Mouse (Mus musculus) erythroid progenitor cell, adult 5-6 weeks (primary cell): Measurements from ENCODE around the gene Sprn. TPM values are rescaled to one million over a fixed set of nuclear protein-coding genes. Genes with fewer than 3 reads are reported as not detected.
A peak's percentile ranks its signal among the peaks of the same experiment; 100 is the strongest.

Source experiments
- ATAC-seq: replicated peaks from 2 replicates; pipeline ENCODE4 v1.8.0; 2016; ENCODE audit warnings: moderate number of reproducible peaks, mild to moderate bottlenecking, moderate TSS enrichment, inconsistent platforms; ENCODE audit not compliant: poor library complexity, low FRiP score, severe bottlenecking
- total RNA-seq, 2 experiments: library from RNA; stranded (forward) in 1 of 2; stranded (reverse) in 1 of 2; fragments of 150-400 nt in 1 of 2; fragments of 186-747, 209-891 nt in 1 of 2; gene quantifications; 2 replicates each; pipeline versions ENCODE4 v1.2.3 to v1.2.4; 2015 to 2017; ENCODE audit warnings: low replicate concordance in 2 of 2

Sprn gene
- total RNA-seq, 2 experiments from 2014 or later, result not detected

DNA sequence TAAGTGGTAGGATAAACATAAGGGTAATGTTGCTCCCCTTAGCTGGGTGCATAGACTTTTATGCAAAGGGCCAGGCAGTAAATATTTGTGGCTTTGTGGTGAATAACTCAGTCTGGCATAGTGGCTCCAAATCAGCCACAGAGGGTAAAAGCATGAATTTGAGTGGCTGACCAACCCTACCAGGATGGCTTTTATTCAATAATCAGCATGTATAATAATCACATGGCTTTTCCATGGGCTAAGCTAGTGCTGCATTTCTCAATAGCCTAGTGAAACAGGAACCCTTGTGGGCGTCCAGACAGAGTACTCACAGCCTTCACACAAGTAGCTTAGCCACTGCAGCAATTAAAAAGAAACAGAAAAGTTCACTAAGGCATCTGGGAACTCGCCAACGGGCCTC, 42.7 kb downstream of the Sprn start:
- ATAC-seq, result no peak

DNA sequence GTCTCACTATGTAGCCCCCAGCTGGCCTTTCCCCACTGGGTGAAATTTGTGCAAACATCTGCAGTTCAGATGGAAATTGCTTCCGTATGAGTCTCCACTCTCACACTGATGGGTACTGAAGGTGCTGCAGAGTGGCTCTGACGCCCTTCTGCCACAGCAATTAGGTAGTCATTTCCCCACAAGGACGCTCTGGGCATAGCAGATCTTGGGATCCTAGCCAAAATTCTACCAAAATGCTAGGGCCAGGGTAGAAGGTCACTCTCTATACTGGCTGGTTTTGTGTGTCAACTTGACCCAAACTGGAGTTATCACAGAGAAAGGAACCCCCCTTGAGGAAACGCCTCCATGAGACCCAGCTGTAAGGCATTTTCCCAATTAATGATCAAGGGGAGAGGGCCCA, 50.7 kb downstream of the Sprn start:
- ATAC-seq, result no peak

- ATAC-seq, result peak; percentile 81
Observed at GRCm38 (mm10) chr7:140101993-140102860, 52.5 kb downstream of the Sprn start, which contains the start of gene Fuom. TSS of gene Fuom (minus strand) at chr7:140102441.

GRCm38 (mm10) chr7:140101498-140101897, 53.2 kb downstream of the Sprn start:
- ATAC-seq, result no peak

Other genes starting within 250 kb of the Sprn start
- gene Utf1, start 211.1 kb downstream of the Sprn start, total RNA-seq (2015; ENCODE audit: low replicate concordance), result not detected in 2 replicates
- gene Utf1, start 211.1 kb downstream of the Sprn start, total RNA-seq (2017; ENCODE audit: low replicate concordance), result not detected in 2 replicates
- gene 6430531B16Rik, start 176.1 kb downstream of the Sprn start, total RNA-seq (2015; ENCODE audit: low replicate concordance), result not detected in 2 replicates
- not detected in 2 replicates for gene 6430531B16Rik, start 176.1 kb downstream of the Sprn start, total RNA-seq (2017; ENCODE audit: low replicate concordance)
- 9.2 and 9.4 TPM in 2 replicates for gene Adam8, start 162.3 kb downstream of the Sprn start, total RNA-seq (2015; ENCODE audit: low replicate concordance)
- 3.3 and 5.2 TPM in 2 replicates for gene Adam8, start 162.3 kb downstream of the Sprn start, total RNA-seq (2017; ENCODE audit: low replicate concordance)
- 12.6 and 33.1 TPM in 2 replicates for gene Zfp511, start 118.5 kb downstream of the Sprn start, total RNA-seq (2015; ENCODE audit: low replicate concordance)
- gene Zfp511, start 118.5 kb downstream of the Sprn start, total RNA-seq (2017; ENCODE audit: low replicate concordance), result 4.0 and 12.8 TPM in 2 replicates
- gene Tubgcp2, start 118.2 kb downstream of the Sprn start, total RNA-seq (2015; ENCODE audit: low replicate concordance), result 18.0 and 24.1 TPM in 2 replicates
- 26.9 and 48.3 TPM in 2 replicates for gene Tubgcp2, start 118.2 kb downstream of the Sprn start, total RNA-seq (2017; ENCODE audit: low replicate concordance)
- gene Msx3, start 105.8 kb downstream of the Sprn start, total RNA-seq (2015; ENCODE audit: low replicate concordance), result not detected in 2 replicates
- gene Msx3, start 105.8 kb downstream of the Sprn start, total RNA-seq (2017; ENCODE audit: low replicate concordance), result not detected in 2 replicates
- not detected in 2 replicates for gene Caly, start 72.3 kb downstream of the Sprn start, total RNA-seq (2015; ENCODE audit: low replicate concordance)
- not detected in 2 replicates for gene Caly, start 72.3 kb downstream of the Sprn start, total RNA-seq (2017; ENCODE audit: low replicate concordance)
- gene Prap1, start 61.5 kb downstream of the Sprn start, total RNA-seq (2015; ENCODE audit: low replicate concordance), result not detected in 2 replicates
- not detected in 2 replicates for gene Prap1, start 61.5 kb downstream of the Sprn start, total RNA-seq (2017; ENCODE audit: low replicate concordance)
- gene Fuom, start 52.4 kb downstream of the Sprn start, total RNA-seq (2015; ENCODE audit: low replicate concordance), result not detected in 2 replicates
- gene Fuom, start 52.4 kb downstream of the Sprn start, total RNA-seq (2017; ENCODE audit: low replicate concordance), result not detected in 2 replicates
- gene Paox, start 39.1 kb downstream of the Sprn start, total RNA-seq (2015; ENCODE audit: low replicate concordance), result 6.8 TPM in 1 of 2 replicates, not detected in the other
- 2.0 and 2.8 TPM in 2 replicates for gene Paox, start 39.1 kb downstream of the Sprn start, total RNA-seq (2017; ENCODE audit: low replicate concordance)
- 16.2 and 20.1 TPM in 2 replicates for gene Echs1, start 38.4 kb downstream of the Sprn start, total RNA-seq (2015; ENCODE audit: low replicate concordance)
- 8.6 and 12.6 TPM in 2 replicates for gene Echs1, start 38.4 kb downstream of the Sprn start, total RNA-seq (2017; ENCODE audit: low replicate concordance)
- gene Mtg1, start 17.3 kb downstream of the Sprn start, total RNA-seq (2015; ENCODE audit: low replicate concordance), result 7.6 TPM in 1 of 2 replicates, not detected in the other
- gene Mtg1, start 17.3 kb downstream of the Sprn start, total RNA-seq (2017; ENCODE audit: low replicate concordance), result 1.4 TPM in 1 of 2 replicates, not detected in the other
- not detected in 2 replicates for gene Olfr522, start 9.9 kb upstream of the Sprn start, total RNA-seq (2015; ENCODE audit: low replicate concordance)
- not detected in 2 replicates for gene Olfr522, start 9.9 kb upstream of the Sprn start, total RNA-seq (2017; ENCODE audit: low replicate concordance)
- gene Olfr523, start 18.3 kb upstream of the Sprn start, total RNA-seq (2015; ENCODE audit: low replicate concordance), result not detected in 2 replicates
- gene Olfr523, start 18.3 kb upstream of the Sprn start, total RNA-seq (2017; ENCODE audit: low replicate concordance), result not detected in 2 replicates
- gene Olfr524, start 51.1 kb upstream of the Sprn start, total RNA-seq (2015; ENCODE audit: low replicate concordance), result not detected in 2 replicates
- not detected in 2 replicates for gene Olfr524, start 51.1 kb upstream of the Sprn start, total RNA-seq (2017; ENCODE audit: low replicate concordance)
- not detected in 2 replicates for gene Cd163l1, start 63.4 kb upstream of the Sprn start, total RNA-seq (2015; ENCODE audit: low replicate concordance)
- not detected in 2 replicates for gene Cd163l1, start 63.4 kb upstream of the Sprn start, total RNA-seq (2017; ENCODE audit: low replicate concordance)
- 0.42 TPM in 1 of 2 replicates, not detected in the other for gene 5830411N06Rik, start 92.4 kb upstream of the Sprn start, total RNA-seq (2015; ENCODE audit: low replicate concordance)
- not detected in 2 replicates for gene 5830411N06Rik, start 92.4 kb upstream of the Sprn start, total RNA-seq (2017; ENCODE audit: low replicate concordance)
- gene Olfr525, start 166.0 kb upstream of the Sprn start, total RNA-seq (2015; ENCODE audit: low replicate concordance), result not detected in 2 replicates
- gene Olfr525, start 166.0 kb upstream of the Sprn start, total RNA-seq (2017; ENCODE audit: low replicate concordance), result not detected in 2 replicates
- not detected in 2 replicates for gene Olfr527, start 179.1 kb upstream of the Sprn start, total RNA-seq (2015; ENCODE audit: low replicate concordance)
- not detected in 2 replicates for gene Olfr527, start 179.1 kb upstream of the Sprn start, total RNA-seq (2017; ENCODE audit: low replicate concordance)
- gene Olfr60, start 206.8 kb upstream of the Sprn start, total RNA-seq (2015; ENCODE audit: low replicate concordance), result not detected in 2 replicates
- not detected in 2 replicates for gene Olfr60, start 206.8 kb upstream of the Sprn start, total RNA-seq (2017; ENCODE audit: low replicate concordance)
- not detected in 2 replicates for gene Olfr530, start 221.5 kb upstream of the Sprn start, total RNA-seq (2015; ENCODE audit: low replicate concordance)
- not detected in 2 replicates for gene Olfr530, start 221.5 kb upstream of the Sprn start, total RNA-seq (2017; ENCODE audit: low replicate concordance)
- gene Olfr531, start 248.0 kb upstream of the Sprn start, total RNA-seq (2015; ENCODE audit: low replicate concordance), result not detected in 2 replicates
- gene Olfr531, start 248.0 kb upstream of the Sprn start, total RNA-seq (2017; ENCODE audit: low replicate concordance), result not detected in 2 replicates